Mouse (Mus musculus) cortical plate, adult 2 months (tissue): ENCODE data around the gene Shank1.

Source experiments
- CTCF ChIP-seq: fragments of 200-500 bp; IDR thresholded peaks from 2 replicates; pipeline ENCODE4 v1.5.1; 2011; ENCODE audit warnings: mild to moderate bottlenecking, control low read depth, low read length; ENCODE audit not compliant: insufficient read depth; ENCODE audit errors: extremely low read depth
- POLR2A ChIP-seq: fragments of 200-500 bp; IDR thresholded peaks from 2 replicates; pipeline ENCODE4 v1.6.1; 2011; ENCODE audit warnings: mild to moderate bottlenecking, low read length, control low read depth; ENCODE audit not compliant: insufficient read depth; ENCODE audit errors: extremely low read depth

GRCm38 (mm10) chr7:44382541-44382940, 72.5 kb downstream of the Shank1 start:
- TF ChIP-seq CTCF (no peak), POLR2A (peak; percentile 69; the same call in 1 of the 2 replicates)
